In the genomic region with DNA sequence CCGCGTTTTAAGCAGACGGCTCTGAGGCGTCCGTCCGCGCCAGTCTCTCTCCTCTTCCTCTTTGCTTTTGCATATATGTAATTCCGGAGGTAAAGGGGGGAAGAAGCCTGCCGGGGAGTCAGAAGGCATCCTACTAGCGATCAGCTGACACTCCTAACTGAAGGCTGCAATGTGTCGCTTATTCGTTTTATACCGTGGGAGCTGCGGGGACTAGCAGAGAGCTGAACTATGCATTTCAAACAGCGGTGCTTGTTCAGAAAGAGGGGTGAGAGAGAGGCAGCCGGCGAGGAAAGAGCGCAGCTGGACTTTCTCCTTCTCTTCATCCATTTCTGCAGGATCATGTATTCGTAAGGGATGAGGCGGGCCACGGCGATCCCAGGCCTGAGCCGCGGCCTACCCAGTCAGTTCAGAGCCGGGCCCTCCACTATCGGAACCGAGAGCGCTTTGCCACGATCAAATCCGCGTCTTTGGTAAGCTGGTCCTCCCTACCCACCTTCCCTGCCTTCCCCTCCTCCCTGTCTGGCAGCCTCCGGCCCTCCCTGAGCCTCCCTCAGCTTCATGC, we compare ENCODE assay signal across 7 mouse cellular contexts. TPM values are rescaled to one million over a fixed set of nuclear protein-coding genes. Genes with fewer than 3 reads are reported as not detected.
A peak's percentile ranks its signal among the peaks of the same experiment; 100 is the strongest.
DNase-seq lines count a peak whose midpoint lies in the region; ATAC-seq lines count a peak whose summit lies in the region.

No protein-coding gene starts in this region.

- ATAC-seq in forebrain, embryonic 14.5 days = peak; percentile 63; the same call in 1 of the 2 replicates
- no peak; the same call in 1 of the 2 replicates for ATAC-seq in limb, embryonic 13.5 days (ENCODE audit: low FRiP score, low read depth)
- ATAC-seq in granulocyte monocyte progenitor cell, adult 5-6 weeks (replicated peaks; ENCODE audit: poor library complexity, severe bottlenecking) = no peak

- peak overlapping the region; percentile 86 for H3K27ac ChIP-seq in forebrain, embryonic 14.5 days (ENCODE audit: low read depth, low read length)
- H3K27ac ChIP-seq in limb, embryonic 13.5 days = no peak overlapping the region

- 2% methylated on average over 32 of the region's 32 CpGs for WGBS in forebrain, embryonic 14.5 days
- 3% methylated on average over 32 of the region's 32 CpGs for WGBS in limb, embryonic 13.5 days

- H3K36me3 ChIP-seq in forebrain, embryonic 14.5 days (ENCODE audit: control insufficient read depth, insufficient read depth, low read length) = no peaks in the 10 kb centered on the region
- no peaks in the 10 kb centered on the region for H3K36me3 ChIP-seq in limb, embryonic 13.5 days

- peak; percentile 64 for DNase-seq in NIH3T3 (ENCODE audit: low read depth)
- DNase-seq in cerebellum, adult 11 months = peak; percentile 50
- DNase-seq in forebrain, embryonic 14.5 days (ENCODE audit: low spot score) = peak; percentile 64
- DNase-seq in hindlimb bud, embryonic 11.5 days (ENCODE audit: extremely low spot score, low read depth, low spot score) = peak; percentile 16
- DNase-seq in retina, postnatal 1 day = peak; percentile 53

- H3K4me1 ChIP-seq in forebrain, embryonic 14.5 days (ENCODE audit: control insufficient read depth, insufficient read depth, low read length) = peaks cover 3% of the 10 kb centered on the region; the same call in 1 of the 2 replicates
- peaks cover 18% of the 10 kb centered on the region for H3K4me1 ChIP-seq in limb, embryonic 13.5 days

- peak overlapping the region; percentile 55 for H3K4me3 ChIP-seq in forebrain, embryonic 14.5 days (ENCODE audit: low read depth, low read length)
- peak overlapping the region; percentile 47 for H3K4me3 ChIP-seq in limb, embryonic 13.5 days

- H3K9ac ChIP-seq in forebrain, embryonic 14.5 days (ENCODE audit: low read length) = peak overlapping the region; percentile 79
- H3K9ac ChIP-seq in limb, embryonic 13.5 days = peak overlapping the region; percentile 58

- peak overlapping the region; percentile 66 for H3K4me2 ChIP-seq in forebrain, embryonic 14.5 days (ENCODE audit: low read length)
- H3K4me2 ChIP-seq in limb, embryonic 13.5 days (replicated peaks) = peak overlapping the region; percentile 77

- no peaks in the 10 kb centered on the region for H3K27me3 ChIP-seq in forebrain, embryonic 14.5 days (replicated peaks; ENCODE audit: control insufficient read depth, insufficient read depth, low read length)
- H3K27me3 ChIP-seq in limb, embryonic 13.5 days = peaks cover 28% of the 10 kb centered on the region

- H3K9me3 ChIP-seq in forebrain, embryonic 14.5 days (replicated peaks; ENCODE audit: control insufficient read depth, low read length) = no peaks in the 10 kb centered on the region
- no peaks in the 10 kb centered on the region for H3K9me3 ChIP-seq in limb, embryonic 13.5 days

RNA-seq across cellular contexts. Expression of gene Pebp1, which starts 46.6 kb away (rescaled TPM):
- polyA plus RNA-seq in forebrain, embryonic 14.5 days (2014; fragmentation: Nextera tagmentation; extraction: Ambion mirVana) = 1,292 and 1,314 TPM in 2 replicates
- polyA plus RNA-seq in limb, embryonic 13.5 days (2015; fragmentation: Nextera tagmentation; extraction: Ambion mirVana) = 763 and 771 TPM in 2 replicates
- 447 and 515 TPM in 2 replicates for total RNA-seq in granulocyte monocyte progenitor cell, adult 5-6 weeks (2014; fragmentation: Nextera tagmentation)
- 170 and 182 TPM in 2 replicates for total RNA-seq in granulocyte monocyte progenitor cell, adult 5-6 weeks (2017)
